Mouse (Mus musculus): ENCODE measurements around the gene Ago3. TPM values are rescaled to one million over a fixed set of nuclear protein-coding genes. Genes with fewer than 3 reads are reported as not detected.
A peak's percentile ranks its signal among the peaks of the same experiment; 100 is the strongest.

Gene Ago3
- 8.6 and 14.3 TPM in 2 replicates for total RNA-seq (2014; rRNA removed)
- 4.9 and 5.1 TPM in 2 replicates for polyA plus RNA-seq (2012; rRNA removed)

DNA sequence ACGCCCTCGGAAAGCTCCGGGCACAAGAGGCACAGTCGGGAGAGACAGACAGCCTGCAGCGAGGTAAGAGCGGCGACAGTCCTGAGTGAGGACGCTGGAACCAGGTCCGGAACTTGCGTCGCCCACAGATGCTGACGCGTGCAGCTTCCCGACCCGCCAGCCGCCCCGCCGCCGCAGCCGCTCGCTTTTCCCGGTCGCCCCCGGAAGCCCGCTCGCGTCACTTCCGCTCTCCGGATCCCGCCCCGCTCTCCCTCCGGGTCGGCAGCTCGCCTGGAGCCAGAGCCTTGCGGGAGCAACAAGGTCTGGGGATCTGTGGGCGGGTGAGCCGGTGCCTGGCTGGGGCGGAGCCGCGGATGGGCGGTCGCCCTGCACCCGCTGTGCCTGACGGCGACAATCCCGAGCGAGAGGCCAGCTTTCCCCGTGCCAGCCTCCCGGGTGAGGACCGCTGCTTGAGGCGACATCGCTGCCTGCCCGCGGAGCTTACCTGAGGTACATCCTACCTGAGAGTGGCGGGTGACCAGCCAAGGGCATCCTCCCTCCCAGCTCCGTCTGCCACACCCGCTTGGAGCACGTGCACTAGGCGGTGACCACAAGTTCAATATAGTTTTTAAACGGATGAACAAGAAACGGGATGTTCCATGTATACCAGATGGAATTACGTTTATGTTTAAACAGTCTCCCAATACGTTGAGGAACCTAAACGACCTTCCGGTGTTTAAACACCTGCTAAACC lies at the start of gene Ago3:
TSS of gene Ago3 (minus strand) at position 210 of the 733 bp plus-strand sequence.
- no peaks in the 10 kb centered on the region for H3K36me3 ChIP-seq (ENCODE audit: control insufficient read depth, insufficient read depth, low read length)
- TF ChIP-seq CTCF (IDR thresholded peaks at IDR 0.05; ENCODE audit: low read depth, low read length): no peak
- TF ChIP-seq POLR2A (IDR thresholded peaks at IDR 0.05; ENCODE audit: extremely low read depth, insufficient read depth, low read length): peak; percentile 64
- peak within 1 kb of the TSS; percentile 93 for H3K4me3 ChIP-seq (ENCODE audit: insufficient read depth, low read depth, low read length)
- H3K27me3 ChIP-seq (ENCODE audit: control insufficient read depth, insufficient read depth, low read length): no peaks in the 10 kb centered on the region
- H3K27ac ChIP-seq (replicated peaks; ENCODE audit: insufficient read depth, low read depth, low read length): peak within 1 kb of the TSS; percentile 79
- peak; percentile 82 for DNase-seq (ENCODE audit: extremely low read depth, low read depth, low spot score)
- H3K79me2 ChIP-seq (ENCODE audit: control insufficient read depth, insufficient read depth, low read length): peaks cover 4% of the 10 kb centered on the region; the same call in 1 of the 2 replicates
- H3K4me1 ChIP-seq (ENCODE audit: control insufficient read depth, insufficient read depth, low read length): no peaks in the 10 kb centered on the region
- H3K9ac ChIP-seq (ENCODE audit: low read depth, low read length): peak within 1 kb of the TSS; percentile 89
- WGBS: 1% methylated on average over 64 of the region's 65 CpGs

DNA sequence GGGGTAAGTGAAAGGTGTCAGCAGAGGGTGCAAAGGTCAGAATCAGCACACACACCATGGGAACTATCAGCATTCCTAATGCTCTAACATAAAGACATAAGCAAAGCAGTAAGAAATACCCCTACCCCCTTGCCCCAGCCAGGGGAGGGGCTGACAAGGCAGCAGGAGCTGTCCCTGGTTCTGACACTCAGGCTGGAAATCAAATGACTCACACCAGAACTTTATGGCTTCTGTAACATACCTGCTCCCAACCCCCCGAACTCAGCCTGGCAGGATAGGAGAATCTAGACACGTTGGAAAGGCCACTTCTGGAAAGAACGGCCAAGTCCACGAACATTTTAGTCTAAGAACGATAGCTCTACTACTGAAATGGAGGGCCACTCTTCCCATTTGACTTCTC lies 43.7 kb upstream of the Ago3 start:
- Histone ChIP-seq H3K4me1 (ENCODE audit: control insufficient read depth, insufficient read depth, low read length) (0 out of 2 replicates have a peak, but pooled peaks cover 2% of the 10 kb centered on the region), H3K79me2 (ENCODE audit: control insufficient read depth, insufficient read depth, low read length) (no peaks in the 10 kb centered on the region; the same call in 1 of the 2 replicates), H3K9ac (ENCODE audit: low read depth, low read length) (no peak overlapping the region), H3K36me3 (ENCODE audit: control insufficient read depth, insufficient read depth, low read length) (no peaks in the 10 kb centered on the region), H3K27me3 (ENCODE audit: control insufficient read depth, insufficient read depth, low read length) (no peaks in the 10 kb centered on the region), H3K4me3 (ENCODE audit: insufficient read depth, low read depth, low read length) (no peak overlapping the region), H3K27ac (replicated peaks; ENCODE audit: insufficient read depth, low read depth, low read length) (no peak overlapping the region)
- no peak for TF ChIP-seq POLR2A (IDR thresholded peaks at IDR 0.05; ENCODE audit: extremely low read depth, insufficient read depth, low read length)
- no peak for TF ChIP-seq CTCF (IDR thresholded peaks at IDR 0.05; ENCODE audit: low read depth, low read length)
- no peak for DNase-seq (ENCODE audit: extremely low read depth, low read depth, low spot score)
- 47% methylated on average over 5 of the region's 5 CpGs for WGBS

DNA sequence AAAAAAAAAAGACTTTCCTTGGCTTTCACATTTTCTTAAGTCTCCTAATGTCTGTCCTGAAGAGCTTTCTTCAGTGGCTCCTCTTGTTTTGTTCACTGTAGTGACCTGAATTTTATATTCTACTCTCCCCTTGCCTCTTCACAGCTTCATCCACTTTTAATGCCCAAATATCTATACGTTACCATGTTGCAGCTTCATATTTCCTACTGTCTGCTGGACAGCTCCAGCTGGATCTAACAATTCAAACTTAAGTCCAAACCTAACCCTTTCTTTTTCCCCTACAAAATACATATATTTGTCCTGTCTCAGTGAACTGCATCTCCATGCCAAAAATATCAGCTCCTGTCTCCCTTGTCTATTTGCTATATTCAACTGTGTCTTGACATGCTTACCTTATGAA lies 40.0 kb upstream of the Ago3 start:
- TF ChIP-seq POLR2A (IDR thresholded peaks at IDR 0.05; ENCODE audit: extremely low read depth, insufficient read depth, low read length): no peak
- no peak for TF ChIP-seq CTCF (IDR thresholded peaks at IDR 0.05; ENCODE audit: low read depth, low read length)
- no peak for DNase-seq (ENCODE audit: extremely low read depth, low read depth, low spot score)
- no peak overlapping the region for H3K27ac ChIP-seq (replicated peaks; ENCODE audit: insufficient read depth, low read depth, low read length)
- peaks cover 6% of the 10 kb centered on the region for H3K79me2 ChIP-seq (ENCODE audit: control insufficient read depth, insufficient read depth, low read length)
- 93% methylated on average over 1 of the region's 1 CpGs for WGBS
- no peaks in the 10 kb centered on the region for H3K36me3 ChIP-seq (ENCODE audit: control insufficient read depth, insufficient read depth, low read length)
- no peak overlapping the region for H3K4me3 ChIP-seq (ENCODE audit: insufficient read depth, low read depth, low read length)
- no peaks in the 10 kb centered on the region for H3K27me3 ChIP-seq (ENCODE audit: control insufficient read depth, insufficient read depth, low read length)
- H3K4me1 ChIP-seq (ENCODE audit: control insufficient read depth, insufficient read depth, low read length): 0 out of 2 replicates have a peak, but pooled peaks cover 2% of the 10 kb centered on the region
- no peak overlapping the region for H3K9ac ChIP-seq (ENCODE audit: low read depth, low read length)

DNA sequence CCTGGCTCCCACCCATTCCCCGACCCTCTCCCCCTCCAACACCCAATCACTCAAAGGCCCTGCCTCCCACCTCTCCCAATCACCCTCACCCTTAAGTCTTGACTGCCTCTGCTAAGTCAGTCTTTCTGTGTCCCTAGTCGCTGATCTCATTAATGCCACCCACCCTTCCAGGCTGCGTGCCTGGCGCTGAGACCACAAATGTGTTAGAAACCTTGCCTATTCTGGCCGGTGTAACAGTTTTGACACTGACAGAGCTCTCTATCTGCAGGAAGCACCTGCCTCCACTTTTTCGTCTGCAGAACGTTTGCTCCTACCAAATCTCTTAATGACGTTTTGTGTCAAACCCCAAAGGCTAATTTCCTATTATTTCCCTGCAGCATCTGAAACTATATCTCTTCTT lies 39.6 kb upstream of the Ago3 start:
- Histone ChIP-seq H3K27me3 (ENCODE audit: control insufficient read depth, insufficient read depth, low read length) (no peaks in the 10 kb centered on the region), H3K27ac (replicated peaks; ENCODE audit: insufficient read depth, low read depth, low read length) (no peak overlapping the region), H3K4me3 (ENCODE audit: insufficient read depth, low read depth, low read length) (peak overlapping the region; percentile 87; the same call in 1 of the 2 replicates), H3K79me2 (ENCODE audit: control insufficient read depth, insufficient read depth, low read length) (peaks cover 6% of the 10 kb centered on the region), H3K9ac (ENCODE audit: low read depth, low read length) (peak overlapping the region; percentile 37), H3K4me1 (ENCODE audit: control insufficient read depth, insufficient read depth, low read length) (0 out of 2 replicates have a peak, but pooled peaks cover 2% of the 10 kb centered on the region), H3K36me3 (ENCODE audit: control insufficient read depth, insufficient read depth, low read length) (no peaks in the 10 kb centered on the region)
- no peak for DNase-seq (ENCODE audit: extremely low read depth, low read depth, low spot score)
- no peak for TF ChIP-seq CTCF (IDR thresholded peaks at IDR 0.05; ENCODE audit: low read depth, low read length)
- no peak for TF ChIP-seq POLR2A (IDR thresholded peaks at IDR 0.05; ENCODE audit: extremely low read depth, insufficient read depth, low read length)
- WGBS: 17% methylated on average over 8 of the region's 8 CpGs

DNA sequence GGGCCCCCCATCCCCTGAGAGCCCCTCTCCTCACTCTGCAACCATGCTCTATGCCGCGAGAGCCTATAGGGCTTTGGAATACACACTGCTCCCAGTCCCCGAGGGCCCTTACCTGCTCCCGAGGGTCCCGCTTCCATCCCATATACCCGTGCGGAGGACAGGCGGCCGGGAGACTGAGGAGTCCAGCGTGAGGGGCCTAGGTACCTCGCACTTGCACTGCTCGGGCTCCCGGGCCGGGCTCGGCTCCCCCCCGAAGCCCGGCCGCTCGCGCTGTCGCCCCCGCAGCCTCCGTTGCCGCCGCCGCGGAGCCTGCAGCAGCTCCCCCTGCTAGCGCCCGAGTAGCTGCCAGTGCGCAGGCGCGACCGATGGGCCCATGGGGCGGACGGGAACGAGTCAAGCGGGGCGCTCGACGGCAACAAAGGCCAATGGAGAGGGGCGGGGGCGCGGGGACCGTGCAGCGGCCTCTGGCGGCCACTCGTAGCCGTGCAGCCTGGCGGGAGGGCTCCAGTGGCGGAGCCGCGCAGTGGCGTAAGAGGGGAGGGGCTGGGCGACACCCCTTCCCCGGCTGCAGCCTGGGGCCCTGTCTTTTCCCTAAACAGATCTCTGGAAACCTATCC lies 39.0 kb upstream of the Ago3 start, which contains the start of gene Ago1:
TSS of gene Ago1 (minus strand) at position 299 of the 617 bp plus-strand sequence.
- Histone ChIP-seq H3K27me3 (ENCODE audit: control insufficient read depth, insufficient read depth, low read length) (no peaks in the 10 kb centered on the region), H3K4me1 (ENCODE audit: control insufficient read depth, insufficient read depth, low read length) (0 out of 2 replicates have a peak, but pooled peaks cover 2% of the 10 kb centered on the region), H3K79me2 (ENCODE audit: control insufficient read depth, insufficient read depth, low read length) (peaks cover 10% of the 10 kb centered on the region), H3K27ac (replicated peaks; ENCODE audit: insufficient read depth, low read depth, low read length) (peak within 1 kb of the TSS; percentile 41), H3K4me3 (ENCODE audit: insufficient read depth, low read depth, low read length) (peak within 1 kb of the TSS; percentile 87), H3K36me3 (ENCODE audit: control insufficient read depth, insufficient read depth, low read length) (no peaks in the 10 kb centered on the region), H3K9ac (ENCODE audit: low read depth, low read length) (peak within 1 kb of the TSS; percentile 88)
- peak; percentile 88 for TF ChIP-seq CTCF (IDR thresholded peaks at IDR 0.05; ENCODE audit: low read depth, low read length)
- TF ChIP-seq POLR2A (IDR thresholded peaks at IDR 0.05; ENCODE audit: extremely low read depth, insufficient read depth, low read length): peak; percentile 72; the same call in 1 of the 2 replicates
- DNase-seq (ENCODE audit: extremely low read depth, low read depth, low spot score): peak; percentile 73
- under 1% methylated on average over 55 of the region's 55 CpGs for WGBS
